Mouse (Mus musculus) naive thymus-derived CD4-positive, alpha-beta T cell, adult 2 months (primary cell): ENCODE measurements around the gene Rap2b.
A peak's percentile ranks its signal among the peaks of the same experiment; 100 is the strongest.

Experiments used
- DNase-seq: peaks from one replicate; pipeline ENCODE4 v3.0.0-alpha.2; 2011; ENCODE audit warnings: low read depth

Gene Rap2b

GRCm38 (mm10) chr3:61386368-61386767 lies 24.9 kb downstream of the Rap2b start:
- no peak for DNase-seq

GRCm38 (mm10) chr3:61391564-61391963 lies 30.1 kb downstream of the Rap2b start:
- no peak for DNase-seq

- DNase-seq: no peak
These were observed 31.4 kb downstream of the Rap2b start for GRCm38 (mm10) chr3:61392881-61393280.

- no peak for DNase-seq
These were observed 32.1 kb downstream of the Rap2b start for GRCm38 (mm10) chr3:61393520-61393919.

GRCm38 (mm10) chr3:61395382-61395781 lies 33.9 kb downstream of the Rap2b start:
- DNase-seq: no peak

- DNase-seq: no peak
These were observed 35.3 kb downstream of the Rap2b start for GRCm38 (mm10) chr3:61396728-61397127.

GRCm38 (mm10) chr3:61400823-61401387 lies 39.5 kb downstream of the Rap2b start:
- no peak for DNase-seq

- peak; percentile 52 for DNase-seq
These were observed 45.5 kb downstream of the Rap2b start for GRCm38 (mm10) chr3:61406921-61407320.

GRCm38 (mm10) chr3:61409683-61410082 lies 48.2 kb downstream of the Rap2b start:
- DNase-seq: peak; percentile 80

GRCm38 (mm10) chr3:61415883-61416282 lies 54.4 kb downstream of the Rap2b start:
- DNase-seq: no peak
